Mouse (Mus musculus) embryonic facial prominence, embryonic 13.5 days (tissue): ENCODE results near the gene Olfr279. TPM values are rescaled to one million over a fixed set of nuclear protein-coding genes. Genes with fewer than 3 reads are reported as not detected.

Experiments used
- ATAC-seq: fragments of 200-750 bp; cut with Nextera tagmentation; 2 replicates; pipeline ENCODE4 v1.8.0; 2017; ENCODE audit warnings: low read depth; ENCODE audit not compliant: insufficient number of reproducible peaks, insufficient read depth, low FRiP score, low TSS enrichment
- H3K27ac ChIP-seq: fragments of 300-500 bp; sonication (generic); 2 replicates; pipeline ENCODE4 v1.5.1; 2015; ENCODE audit warnings: moderate library complexity, mild to moderate bottlenecking, inconsistent platforms
- H3K27me3 ChIP-seq: fragments of 300-500 bp; sonication (generic); 2 replicates; pipeline ENCODE4 v1.6.1; 2015; ENCODE audit warnings: mild to moderate bottlenecking, inconsistent platforms
- H3K36me3 ChIP-seq: fragments of 300-500 bp; sonication (generic); 2 replicates; pipeline ENCODE4 v1.6.1; 2015; ENCODE audit warnings: mild to moderate bottlenecking, inconsistent platforms
- H3K4me1 ChIP-seq: fragments of 300-500 bp; sonication (generic); 2 replicates; pipeline ENCODE4 v1.6.1; 2015; ENCODE audit warnings: inconsistent platforms
- H3K4me2 ChIP-seq: fragments of 300-500 bp; sonication (generic); 2 replicates; pipeline ENCODE4 v1.6.1; 2015; ENCODE audit warnings: moderate library complexity, mild to moderate bottlenecking, inconsistent platforms
- H3K4me3 ChIP-seq: fragments of 300-500 bp; sonication (generic); 2 replicates; pipeline ENCODE4 v1.5.1; 2015; ENCODE audit warnings: mild to moderate bottlenecking, inconsistent platforms
- H3K9ac ChIP-seq: fragments of 300-500 bp; sonication (generic); 2 replicates; pipeline ENCODE4 v1.6.1; 2015; ENCODE audit warnings: mild to moderate bottlenecking, inconsistent platforms
- H3K9me3 ChIP-seq: fragments of 300-500 bp; sonication (generic); 2 replicates; pipeline ENCODE4 v1.6.1; 2016; ENCODE audit warnings: inconsistent platforms
- WGBS: fragments of 180-500 bp; shearing (Covaris S2); methylation state at CpG from one replicate; pipeline ENCODE4 v1.1.7; 2015; ENCODE audit warnings: mixed read lengths; 5-methylcytosine and 5-hydroxymethylcytosine counted together
- polyA plus RNA-seq: library from polyadenylated mRNA; unstranded; fragments of >200 nt; fragmentation: Nextera tagmentation; extraction: Ambion mirVana; gene quantifications from 2 replicates; pipeline ENCODE4 v1.2.1, GENCODE M21; 2015

The Olfr279 gene
- polyA plus RNA-seq, 1 experiment from 2014 or later = not detected

DNA sequence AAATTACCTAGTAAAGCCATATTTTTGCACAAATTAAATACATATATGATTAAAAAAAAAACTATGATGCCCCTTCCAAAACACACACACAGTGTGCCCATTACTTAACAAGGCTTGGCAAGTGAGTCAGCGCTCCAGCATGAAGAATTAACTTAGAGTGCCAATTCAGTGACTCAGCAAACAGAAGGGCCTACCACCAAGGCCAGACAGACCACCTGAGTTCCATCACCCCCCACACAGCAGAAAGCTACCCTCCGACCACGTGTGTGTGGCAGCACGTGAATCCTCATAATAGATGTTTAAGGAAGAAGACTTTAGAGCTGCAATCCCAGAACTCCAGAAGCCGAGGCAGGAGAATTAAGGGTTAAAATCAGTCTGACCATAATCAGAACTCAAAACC is 40.1 kb downstream of the Olfr279 start:
- H3K4me2 ChIP-seq = peak overlapping the region; percentile 90

DNA sequence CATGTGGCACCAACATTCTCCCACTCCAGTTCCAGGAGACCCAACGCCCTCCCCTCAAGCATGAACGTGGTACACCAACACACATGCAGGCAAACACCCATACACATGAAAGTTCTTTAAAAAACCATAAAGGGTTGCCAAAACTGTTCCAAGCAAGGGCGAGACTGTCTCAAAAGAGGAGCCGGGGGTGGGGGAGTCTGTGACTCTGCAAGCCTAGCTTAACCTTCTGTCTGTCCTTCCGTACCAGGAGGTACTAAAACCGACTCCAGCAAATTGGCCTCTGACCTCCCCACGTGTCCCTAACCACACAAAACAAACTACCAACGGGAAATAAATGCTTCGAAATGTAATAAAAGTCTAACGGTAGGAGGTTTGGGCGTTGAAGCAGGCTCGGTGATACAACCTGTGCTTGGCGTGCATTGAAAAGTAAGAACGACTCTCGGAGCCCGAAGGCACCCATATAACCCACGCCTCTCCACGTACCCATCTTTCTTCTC is 40.9 kb downstream of the Olfr279 start:
- 0 out of 2 replicates have a peak overlapping the region, but pooled peaks have one; percentile 22 for H3K27ac ChIP-seq
- H3K36me3 ChIP-seq = peaks cover 42% of the 10 kb centered on the region
- under 1% methylated on average over 18 of the region's 18 CpGs for WGBS

More for the DNA sequence above, 40.1 kb downstream of the Olfr279 start:
- H3K27me3 ChIP-seq = no peaks in the 10 kb centered on the region
- peak overlapping the region; percentile 77 for H3K9ac ChIP-seq
- no peak overlapping the region for H3K27ac ChIP-seq
- H3K4me3 ChIP-seq = peak overlapping the region; percentile 86
- peaks cover 9% of the 10 kb centered on the region for H3K4me1 ChIP-seq
- H3K9me3 ChIP-seq = no peaks in the 10 kb centered on the region
- peaks cover 49% of the 10 kb centered on the region for H3K36me3 ChIP-seq
- 29% methylated on average over 5 of the region's 5 CpGs for WGBS
- no peak for ATAC-seq

DNA sequence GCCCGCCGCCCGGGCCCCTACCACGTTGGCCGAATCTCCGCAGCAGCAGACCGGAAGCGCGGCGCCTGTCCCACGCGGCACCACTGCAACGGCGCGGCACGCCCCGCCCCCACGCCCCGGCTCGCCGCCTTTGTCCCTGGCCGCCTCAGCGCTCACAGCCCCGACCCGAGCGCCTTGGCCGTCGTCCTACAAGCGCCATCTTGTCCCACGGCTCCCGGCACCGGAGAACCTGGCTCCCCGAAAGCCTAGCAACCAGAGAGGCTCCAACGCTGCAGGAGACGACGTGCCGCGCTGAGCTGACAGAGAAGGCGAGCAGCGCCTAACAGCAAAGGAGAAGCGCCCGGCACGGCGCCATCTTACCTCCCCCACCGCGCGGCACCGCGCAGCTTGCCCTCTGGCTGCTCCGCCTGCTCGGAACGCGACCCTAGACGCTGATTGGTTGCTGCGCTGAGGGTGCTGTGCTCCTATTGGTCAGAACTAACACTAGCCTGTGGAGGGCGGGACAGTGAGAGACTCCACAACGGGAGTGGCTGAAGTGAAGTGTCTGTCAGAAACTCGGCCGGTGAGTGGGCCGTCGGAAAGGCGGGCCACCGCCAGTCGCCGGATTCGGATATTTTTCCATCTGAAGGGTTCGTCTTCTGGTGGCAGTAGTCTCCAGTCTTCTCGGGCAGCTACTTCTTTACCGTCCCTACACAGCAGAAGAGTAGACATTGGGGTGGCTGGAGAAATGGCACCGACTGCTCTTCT is 41.9 kb downstream of the Olfr279 start, which contains the start of gene Kansl2:
Gene Kansl2 (minus strand): TSS at position 384 of the 747 bp plus-strand sequence.
- H3K27ac ChIP-seq = peak within 1 kb of the TSS; percentile 96
- peaks cover 38% of the 10 kb centered on the region for H3K36me3 ChIP-seq
- WGBS = under 1% methylated on average over 68 of the region's 70 CpGs
- no peaks in the 10 kb centered on the region for H3K27me3 ChIP-seq
- peak within 1 kb of the TSS; percentile 90 for H3K4me2 ChIP-seq
- no peaks in the 10 kb centered on the region for H3K9me3 ChIP-seq
- peak within 1 kb of the TSS; percentile 86 for H3K4me3 ChIP-seq
- H3K4me1 ChIP-seq = peaks cover 9% of the 10 kb centered on the region
- peak; percentile 100 for ATAC-seq
- peak within 1 kb of the TSS; percentile 77 for H3K9ac ChIP-seq

More for the DNA sequence above, 40.9 kb downstream of the Olfr279 start:
- no peak for ATAC-seq
- no peaks in the 10 kb centered on the region for H3K27me3 ChIP-seq
- H3K4me2 ChIP-seq = peak overlapping the region; percentile 90
- H3K9ac ChIP-seq = peak overlapping the region; percentile 77
- H3K4me1 ChIP-seq = peaks cover 9% of the 10 kb centered on the region
- no peaks in the 10 kb centered on the region for H3K9me3 ChIP-seq
- H3K4me3 ChIP-seq = peak overlapping the region; percentile 86

DNA sequence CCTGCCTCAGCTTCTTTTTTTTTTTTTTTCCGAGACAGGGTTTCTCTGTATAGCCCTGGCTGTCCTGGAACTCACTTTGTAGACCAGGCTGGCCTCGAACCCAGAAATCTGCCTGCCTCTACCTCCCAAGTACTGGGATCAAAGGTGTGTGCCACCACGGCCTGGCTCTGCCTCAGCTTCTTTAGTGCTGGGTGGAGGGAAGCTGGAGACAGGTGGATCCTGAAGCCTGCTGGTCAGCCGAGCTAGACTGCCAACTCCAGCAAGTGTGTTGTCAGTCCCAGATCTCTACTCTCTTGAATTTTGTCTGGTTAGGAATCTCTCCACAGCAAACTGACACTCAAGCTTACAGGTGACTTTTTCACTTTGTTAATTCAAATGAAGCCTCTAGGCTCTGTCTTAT is 43.7 kb downstream of the Olfr279 start:
- Histone ChIP-seq H3K36me3 (peaks cover 32% of the 10 kb centered on the region), H3K27ac (no peak overlapping the region), H3K4me1 (peaks cover 9% of the 10 kb centered on the region), H3K9me3 (no peaks in the 10 kb centered on the region), H3K9ac (no peak overlapping the region), H3K4me3 (no peak overlapping the region), H3K27me3 (no peaks in the 10 kb centered on the region), H3K4me2 (no peak overlapping the region)
- 90% methylated on average over 4 of the region's 4 CpGs for WGBS
- no peak for ATAC-seq

DNA sequence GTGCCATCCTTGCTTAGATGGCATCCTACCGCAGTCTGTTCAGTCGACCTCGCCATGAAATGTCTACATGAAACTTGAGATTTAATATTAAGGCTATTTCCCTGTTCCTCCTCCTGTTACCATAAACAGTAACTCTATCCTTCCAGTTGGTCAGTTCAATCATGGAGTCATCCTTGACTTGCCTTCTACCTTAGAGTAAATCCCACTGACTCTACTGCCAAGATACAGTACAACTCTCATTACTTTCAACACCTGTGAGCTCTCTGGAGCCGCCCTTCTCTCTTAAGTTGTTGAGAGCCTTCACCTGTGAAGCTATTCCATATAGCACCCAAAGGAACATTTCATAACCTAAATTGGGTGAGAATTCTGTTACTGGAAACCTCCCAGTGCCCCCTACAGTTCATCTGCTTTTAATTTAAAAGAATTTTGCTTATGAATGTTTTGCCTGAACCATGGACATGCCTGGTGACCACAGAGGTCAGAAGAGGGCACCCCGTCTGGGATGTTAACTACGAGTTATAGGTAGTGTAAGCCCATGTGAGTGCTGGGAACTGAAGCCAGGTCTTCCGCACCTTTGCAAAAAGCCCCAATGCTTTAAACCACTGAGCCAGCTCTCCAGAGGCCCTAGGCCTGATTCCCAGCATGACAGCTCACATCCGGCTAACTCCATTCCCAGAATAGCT is 44.8 kb downstream of the Olfr279 start:
- Histone ChIP-seq H3K4me2 (no peak overlapping the region), H3K9ac (no peak overlapping the region), H3K4me1 (peaks cover 9% of the 10 kb centered on the region), H3K4me3 (no peak overlapping the region), H3K36me3 (peaks cover 28% of the 10 kb centered on the region), H3K27ac (no peak overlapping the region), H3K9me3 (no peaks in the 10 kb centered on the region), H3K27me3 (no peaks in the 10 kb centered on the region)
- ATAC-seq = no peak
- WGBS = 76% methylated on average over 8 of the region's 8 CpGs

DNA sequence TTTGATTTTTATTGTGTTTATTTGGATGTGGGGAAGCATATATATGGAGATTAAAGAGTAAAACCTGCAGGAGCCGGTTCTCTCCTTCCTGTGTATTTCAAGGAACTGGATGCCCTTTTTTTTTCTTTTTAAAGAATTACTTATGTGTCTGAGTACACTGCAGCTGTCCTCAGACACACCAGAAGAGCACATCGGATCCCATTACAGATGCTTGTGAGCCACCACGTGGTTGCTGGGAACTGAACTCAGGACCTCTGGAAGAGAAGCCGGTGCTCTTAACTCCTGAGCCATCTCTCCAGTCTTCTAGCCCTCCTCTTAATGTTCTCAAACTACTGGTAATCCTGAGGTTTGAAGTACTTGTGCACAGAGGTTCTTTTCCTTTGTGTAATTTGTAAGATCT is 45.7 kb downstream of the Olfr279 start:
- 75% methylated on average over 4 of the region's 4 CpGs for WGBS
- 0 out of 2 replicates have a peak, but pooled peaks cover under 1% of the 10 kb centered on the region for H3K4me1 ChIP-seq
- H3K27me3 ChIP-seq = no peaks in the 10 kb centered on the region
- no peak for ATAC-seq
- no peak overlapping the region for H3K9ac ChIP-seq
- peaks cover 34% of the 10 kb centered on the region for H3K36me3 ChIP-seq
- no peak overlapping the region for H3K4me2 ChIP-seq
- no peak overlapping the region for H3K4me3 ChIP-seq
- no peaks in the 10 kb centered on the region for H3K9me3 ChIP-seq
- no peak overlapping the region for H3K27ac ChIP-seq

DNA sequence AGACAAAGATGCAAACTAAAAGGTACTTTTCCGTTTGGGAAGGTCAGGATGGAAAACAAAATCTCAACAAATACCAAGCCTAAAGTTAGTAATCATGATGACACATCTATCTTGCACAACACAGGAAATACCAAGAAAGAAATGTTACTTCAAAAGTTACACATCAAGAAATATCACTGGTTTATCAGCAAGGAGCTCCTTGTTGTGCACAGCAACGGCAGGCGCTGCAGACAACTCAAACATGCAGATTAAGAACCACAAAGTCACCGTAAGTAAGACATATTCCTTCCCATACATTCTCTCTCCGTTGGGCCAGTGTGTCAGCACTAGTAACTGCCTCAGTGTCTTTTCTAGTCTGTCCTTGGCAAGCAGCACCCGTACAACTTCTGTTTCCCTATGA is 48.9 kb downstream of the Olfr279 start:
- Histone ChIP-seq H3K4me2 (no peak overlapping the region), H3K4me1 (no peaks in the 10 kb centered on the region), H3K36me3 (peaks cover 64% of the 10 kb centered on the region), H3K27me3 (no peaks in the 10 kb centered on the region), H3K27ac (no peak overlapping the region), H3K9ac (no peak overlapping the region), H3K4me3 (no peak overlapping the region), H3K9me3 (no peaks in the 10 kb centered on the region)
- 89% methylated on average over 6 of the region's 6 CpGs for WGBS
- ATAC-seq = no peak

DNA sequence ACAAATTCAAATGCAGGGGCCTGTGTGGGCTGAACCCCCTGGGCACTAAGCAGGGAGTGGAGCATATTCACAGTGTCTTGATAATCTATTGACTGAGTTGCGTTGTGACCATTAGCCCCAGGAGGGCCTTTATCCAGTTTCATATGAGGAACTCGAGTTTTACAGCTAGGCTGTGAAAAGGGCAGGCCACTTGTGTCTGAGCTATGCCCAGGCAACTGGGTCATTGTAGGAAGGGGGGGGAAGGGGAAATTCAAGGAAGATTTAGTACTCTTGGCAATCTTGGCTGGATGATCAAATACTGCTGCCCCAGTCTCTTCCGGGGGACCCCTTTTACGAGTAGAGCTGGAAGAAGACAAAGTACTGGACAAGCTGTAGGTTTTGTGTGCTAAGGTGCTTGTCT is 51.1 kb downstream of the Olfr279 start:
- WGBS = 96% methylated on average over 4 of the region's 4 CpGs
- Histone ChIP-seq H3K4me1 (no peaks in the 10 kb centered on the region), H3K4me2 (no peak overlapping the region), H3K9me3 (no peaks in the 10 kb centered on the region), H3K4me3 (no peak overlapping the region), H3K9ac (no peak overlapping the region), H3K36me3 (peaks cover 80% of the 10 kb centered on the region), H3K27me3 (no peaks in the 10 kb centered on the region), H3K27ac (no peak overlapping the region)
- ATAC-seq = no peak

DNA sequence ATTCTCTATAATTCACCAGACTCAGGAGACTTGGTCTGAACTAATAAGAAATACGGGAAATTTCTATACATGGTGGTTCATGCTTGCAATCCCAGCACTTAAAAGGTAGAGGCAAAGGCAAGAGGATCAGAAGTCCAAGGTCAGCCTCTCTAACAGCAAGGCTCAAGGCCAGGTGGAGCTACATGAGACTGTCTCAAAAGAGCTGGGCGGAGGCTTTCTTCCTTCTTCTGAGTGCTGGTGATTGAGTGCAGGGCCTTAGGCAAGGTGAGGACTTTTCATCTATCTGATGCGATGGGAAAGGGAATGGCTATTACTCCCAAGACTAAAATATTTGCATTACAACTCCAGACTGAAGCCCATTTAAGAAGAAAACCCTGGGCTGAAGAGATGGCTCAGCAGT is 52.9 kb downstream of the Olfr279 start:
- ATAC-seq = no peak
- peaks cover 85% of the 10 kb centered on the region for H3K36me3 ChIP-seq
- H3K27me3 ChIP-seq = no peaks in the 10 kb centered on the region
- no peaks in the 10 kb centered on the region for H3K9me3 ChIP-seq
- no peak overlapping the region for H3K4me2 ChIP-seq
- WGBS = 92% methylated on average over 3 of the region's 3 CpGs
- H3K4me3 ChIP-seq = no peak overlapping the region
- no peak overlapping the region for H3K9ac ChIP-seq
- H3K27ac ChIP-seq = no peak overlapping the region
- H3K4me1 ChIP-seq = no peaks in the 10 kb centered on the region

DNA sequence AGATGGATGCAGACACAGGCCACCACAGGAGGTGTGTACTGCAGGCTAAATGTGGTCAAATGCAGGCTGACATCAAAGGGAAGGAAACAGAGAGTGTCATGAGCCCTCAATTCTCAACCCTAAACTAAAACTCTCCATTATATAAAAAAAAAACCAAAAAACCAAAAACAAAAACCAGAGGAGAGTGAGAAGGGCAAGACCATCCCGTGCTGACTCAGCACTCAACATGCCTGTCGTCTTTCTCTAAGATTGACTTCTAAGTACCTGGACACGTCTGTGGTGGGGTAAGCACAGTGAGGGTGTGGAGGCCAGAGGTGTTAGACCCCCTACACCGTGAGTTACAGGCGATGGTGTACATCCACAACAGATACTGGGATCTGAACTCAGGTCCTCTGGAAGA is 54.6 kb downstream of the Olfr279 start:
- Histone ChIP-seq H3K4me2 (no peak overlapping the region), H3K4me1 (no peaks in the 10 kb centered on the region), H3K27ac (no peak overlapping the region), H3K36me3 (peaks cover 90% of the 10 kb centered on the region), H3K4me3 (no peak overlapping the region), H3K27me3 (no peaks in the 10 kb centered on the region), H3K9ac (no peak overlapping the region), H3K9me3 (no peaks in the 10 kb centered on the region)
- 92% methylated on average over 5 of the region's 5 CpGs for WGBS
- no peak for ATAC-seq
